Mouse (Mus musculus) thymus, postnatal 14 days (tissue): ENCODE measurements around the gene Fbxl17.

Experiments used
- DNase-seq: peaks from one replicate; pipeline ENCODE4 v3.0.0; 2021

Gene Fbxl17

GRCm38 (mm10) chr17:63087265-63087664, 412.6 kb downstream of the Fbxl17 start:
- no peak for DNase-seq

GRCm38 (mm10) chr17:63086526-63086925, 413.3 kb downstream of the Fbxl17 start:
- no peak for DNase-seq

GRCm38 (mm10) chr17:63085227-63085626, 414.6 kb downstream of the Fbxl17 start:
- no peak for DNase-seq

GRCm38 (mm10) chr17:63079087-63079486, 420.7 kb downstream of the Fbxl17 start:
- no peak for DNase-seq

GRCm38 (mm10) chr17:63077509-63077908, 422.3 kb downstream of the Fbxl17 start:
- DNase-seq = no peak

- no peak for DNase-seq
Measured at GRCm38 (mm10) chr17:63076661-63077060, 423.2 kb downstream of the Fbxl17 start.

GRCm38 (mm10) chr17:63076037-63076426, 423.8 kb downstream of the Fbxl17 start:
- no peak for DNase-seq

- DNase-seq = no peak
Measured at GRCm38 (mm10) chr17:63075091-63076036, 424.5 kb downstream of the Fbxl17 start.

- DNase-seq = no peak
Measured at GRCm38 (mm10) chr17:63073342-63073741, 426.5 kb downstream of the Fbxl17 start.

- no peak for DNase-seq
Measured at GRCm38 (mm10) chr17:63071134-63071923, 428.5 kb downstream of the Fbxl17 start.

GRCm38 (mm10) chr17:63070161-63070761, 429.6 kb downstream of the Fbxl17 start:
- no peak for DNase-seq

GRCm38 (mm10) chr17:63062785-63063184, 437.0 kb downstream of the Fbxl17 start:
- DNase-seq = no peak

GRCm38 (mm10) chr17:63061786-63062185, 438.0 kb downstream of the Fbxl17 start:
- no peak for DNase-seq

- DNase-seq = no peak
Measured at GRCm38 (mm10) chr17:63060814-63061213, 439.0 kb downstream of the Fbxl17 start.

GRCm38 (mm10) chr17:63057740-63058388, 442.0 kb downstream of the Fbxl17 start:
- no peak for DNase-seq

GRCm38 (mm10) chr17:63056976-63057375, 442.8 kb downstream of the Fbxl17 start:
- no peak for DNase-seq

GRCm38 (mm10) chr17:63053311-63053710, 446.5 kb downstream of the Fbxl17 start:
- DNase-seq = no peak

GRCm38 (mm10) chr17:63046401-63046800, 453.4 kb downstream of the Fbxl17 start:
- no peak for DNase-seq

- no peak for DNase-seq
Measured at GRCm38 (mm10) chr17:63045297-63045696, 454.5 kb downstream of the Fbxl17 start.

GRCm38 (mm10) chr17:63043046-63043675, 456.7 kb downstream of the Fbxl17 start:
- DNase-seq = no peak

GRCm38 (mm10) chr17:63037562-63037961, 462.3 kb downstream of the Fbxl17 start:
- no peak for DNase-seq

GRCm38 (mm10) chr17:63033141-63033540, 466.7 kb downstream of the Fbxl17 start:
- DNase-seq = no peak
